Mouse (Mus musculus): Measurements from ENCODE around the gene Nrp1. TPM values are rescaled to one million over a fixed set of nuclear protein-coding genes. Genes with fewer than 3 reads are reported as not detected.

Nrp1 gene
- polyA plus RNA-seq (2015; fragmentation: Nextera tagmentation; extraction: Ambion mirVana): 52.5 and 58.9 TPM in 2 replicates

GRCm38 (mm10) chr8:128358406-128358755, at the start of gene Nrp1:
Gene Nrp1 (plus strand): TSS chr8:128358604.
- H3K4me1 ChIP-seq (replicated peaks): peaks cover 58% of the 10 kb centered on the region
- peak; percentile 28 for ATAC-seq
- 0% methylated on average over 21 of the region's 21 CpGs for WGBS
- H3K36me3 ChIP-seq: no peaks in the 10 kb centered on the region
- H3K9ac ChIP-seq (replicated peaks): peak within 1 kb of the TSS; percentile 88
- H3K9me3 ChIP-seq: no peaks in the 10 kb centered on the region
- peaks cover 21% of the 10 kb centered on the region for H3K27me3 ChIP-seq
- H3K4me2 ChIP-seq (replicated peaks): peak within 1 kb of the TSS; percentile 99
- H3K27ac ChIP-seq: peak within 1 kb of the TSS; percentile 94
- peak within 1 kb of the TSS; percentile 79 for H3K4me3 ChIP-seq (replicated peaks)

GRCm38 (mm10) chr8:128320797-128321196, 37.6 kb upstream of the Nrp1 start:
- H3K4me2 ChIP-seq (replicated peaks): no peak overlapping the region
- H3K4me1 ChIP-seq (replicated peaks): no peaks in the 10 kb centered on the region
- ATAC-seq: no peak
- no peak overlapping the region for H3K27ac ChIP-seq
- H3K9me3 ChIP-seq: no peaks in the 10 kb centered on the region
- no peak overlapping the region for H3K9ac ChIP-seq (replicated peaks)
- H3K36me3 ChIP-seq: no peaks in the 10 kb centered on the region
- H3K4me3 ChIP-seq (replicated peaks): no peak overlapping the region
- WGBS: 83% methylated on average over 2 of the region's 2 CpGs
- no peaks in the 10 kb centered on the region for H3K27me3 ChIP-seq

DNA sequence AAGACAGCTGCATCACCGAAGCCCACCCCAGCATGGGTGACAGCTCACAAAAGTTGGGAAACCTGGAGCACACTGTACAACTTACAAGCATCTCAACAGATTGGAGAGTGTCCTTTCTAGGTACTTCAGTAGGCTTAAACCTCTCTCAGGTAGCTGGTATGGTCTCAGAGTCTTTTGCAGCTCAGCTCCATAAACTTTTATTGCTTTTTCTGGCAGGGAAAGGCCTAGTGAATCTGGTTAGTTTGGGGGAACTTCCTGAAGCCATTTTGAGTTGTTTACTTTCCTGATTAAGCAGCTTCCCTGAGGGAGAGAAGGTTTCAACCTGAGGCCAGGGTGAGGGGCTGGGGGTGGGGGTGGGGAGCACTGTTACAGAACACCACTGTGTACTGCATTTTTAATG, 31.1 kb upstream of the Nrp1 start:
- Histone ChIP-seq H3K36me3 (no peaks in the 10 kb centered on the region), H3K4me2 (replicated peaks) (no peak overlapping the region), H3K4me1 (replicated peaks) (no peaks in the 10 kb centered on the region), H3K27me3 (no peaks in the 10 kb centered on the region), H3K9me3 (no peaks in the 10 kb centered on the region), H3K4me3 (replicated peaks) (no peak overlapping the region), H3K9ac (replicated peaks) (no peak overlapping the region), H3K27ac (no peak overlapping the region)
- ATAC-seq: no peak
- WGBS: 97% methylated on average over 1 of the region's 1 CpGs

- Histone ChIP-seq H3K9ac (replicated peaks) (no peak overlapping the region), H3K4me2 (replicated peaks) (no peak overlapping the region), H3K36me3 (no peaks in the 10 kb centered on the region), H3K27ac (no peak overlapping the region), H3K4me3 (replicated peaks) (no peak overlapping the region), H3K9me3 (no peaks in the 10 kb centered on the region), H3K27me3 (no peaks in the 10 kb centered on the region), H3K4me1 (replicated peaks) (no peaks in the 10 kb centered on the region)
- WGBS: 18% methylated on average over 2 of the region's 2 CpGs
- ATAC-seq: no peak
These were observed 30.5 kb upstream of the Nrp1 start for GRCm38 (mm10) chr8:128327922-128328321.

GRCm38 (mm10) chr8:128329502-128329901, 28.9 kb upstream of the Nrp1 start:
- H3K9me3 ChIP-seq: no peaks in the 10 kb centered on the region
- no peak for ATAC-seq
- 85% methylated on average over 3 of the region's 3 CpGs for WGBS
- H3K9ac ChIP-seq (replicated peaks): no peak overlapping the region
- H3K4me1 ChIP-seq (replicated peaks): no peaks in the 10 kb centered on the region
- H3K4me3 ChIP-seq (replicated peaks): no peak overlapping the region
- H3K27me3 ChIP-seq: no peaks in the 10 kb centered on the region
- H3K36me3 ChIP-seq: no peaks in the 10 kb centered on the region
- no peak overlapping the region for H3K4me2 ChIP-seq (replicated peaks)
- H3K27ac ChIP-seq: no peak overlapping the region

DNA sequence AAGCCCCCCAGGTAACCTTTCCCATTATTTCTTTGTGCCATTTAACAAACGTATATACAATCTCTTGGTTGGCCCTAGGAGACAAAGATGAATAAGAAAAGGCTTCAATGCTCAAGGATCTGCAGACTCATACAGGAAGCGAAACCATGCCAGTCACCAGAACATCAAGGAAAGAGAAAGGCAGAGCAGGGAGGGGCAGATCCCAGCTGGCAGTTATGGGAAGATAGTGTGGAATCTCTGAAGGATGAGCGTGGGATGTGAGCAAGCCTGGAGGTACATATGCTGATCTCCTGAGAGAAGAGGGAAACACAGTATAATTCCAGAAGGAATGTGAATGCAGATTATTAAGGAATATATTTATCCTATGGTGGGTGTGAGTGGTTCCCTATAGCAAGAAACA, 22.4 kb upstream of the Nrp1 start:
- peaks cover 4% of the 10 kb centered on the region; the same call in 1 of the 2 replicates for H3K4me1 ChIP-seq (replicated peaks)
- H3K4me2 ChIP-seq (replicated peaks): no peak overlapping the region
- H3K27ac ChIP-seq: no peak overlapping the region
- no peaks in the 10 kb centered on the region for H3K27me3 ChIP-seq
- no peak overlapping the region for H3K9ac ChIP-seq (replicated peaks)
- 86% methylated on average over 3 of the region's 3 CpGs for WGBS
- no peaks in the 10 kb centered on the region for H3K36me3 ChIP-seq
- no peak for ATAC-seq
- no peaks in the 10 kb centered on the region for H3K9me3 ChIP-seq
- no peak overlapping the region for H3K4me3 ChIP-seq (replicated peaks)

GRCm38 (mm10) chr8:128338951-128339350, 19.5 kb upstream of the Nrp1 start:
- no peak overlapping the region for H3K4me2 ChIP-seq (replicated peaks)
- H3K4me1 ChIP-seq (replicated peaks): peaks cover 4% of the 10 kb centered on the region; the same call in 1 of the 2 replicates
- no peaks in the 10 kb centered on the region for H3K27me3 ChIP-seq
- no peaks in the 10 kb centered on the region for H3K36me3 ChIP-seq
- no peak overlapping the region for H3K27ac ChIP-seq
- no peak overlapping the region for H3K9ac ChIP-seq (replicated peaks)
- no peak for ATAC-seq
- H3K4me3 ChIP-seq (replicated peaks): no peak overlapping the region
- no peaks in the 10 kb centered on the region for H3K9me3 ChIP-seq

DNA sequence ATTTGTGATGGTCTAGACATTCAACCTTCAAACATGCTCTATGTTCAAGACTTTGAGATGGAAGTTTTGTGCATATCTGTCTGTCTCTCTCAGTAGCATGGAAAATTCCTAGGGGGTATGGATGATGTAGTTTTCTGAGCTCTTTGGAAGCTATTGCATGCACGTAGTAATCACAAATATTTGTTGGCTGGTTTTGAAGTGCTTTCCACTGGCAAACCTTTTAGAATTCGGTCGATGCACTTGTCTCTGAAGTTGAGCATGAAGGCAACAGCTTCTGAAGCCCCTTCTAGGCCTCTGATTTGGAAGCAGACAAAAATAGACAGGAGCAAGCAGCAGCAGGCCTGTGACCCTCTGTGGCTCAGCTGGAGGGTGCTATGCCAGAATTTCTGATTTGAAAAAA, 18.9 kb upstream of the Nrp1 start:
- 90% methylated on average over 3 of the region's 3 CpGs for WGBS
- Histone ChIP-seq H3K27me3 (no peaks in the 10 kb centered on the region), H3K4me1 (replicated peaks) (peaks cover 4% of the 10 kb centered on the region; the same call in 1 of the 2 replicates), H3K4me3 (replicated peaks) (no peak overlapping the region), H3K9me3 (no peaks in the 10 kb centered on the region), H3K36me3 (no peaks in the 10 kb centered on the region), H3K27ac (no peak overlapping the region), H3K4me2 (replicated peaks) (no peak overlapping the region), H3K9ac (replicated peaks) (no peak overlapping the region)
- ATAC-seq: no peak

GRCm38 (mm10) chr8:128350405-128350804, 8.0 kb upstream of the Nrp1 start:
- Histone ChIP-seq H3K9me3 (no peaks in the 10 kb centered on the region), H3K9ac (replicated peaks) (no peak overlapping the region), H3K27ac (no peak overlapping the region), H3K4me3 (replicated peaks) (no peak overlapping the region), H3K4me2 (replicated peaks) (no peak overlapping the region), H3K27me3 (0 out of 2 replicates have a peak, but pooled peaks cover 7% of the 10 kb centered on the region), H3K4me1 (replicated peaks) (0 out of 2 replicates have a peak, but pooled peaks cover 4% of the 10 kb centered on the region), H3K36me3 (no peaks in the 10 kb centered on the region)
- no peak for ATAC-seq

- Histone ChIP-seq H3K27me3 (peaks cover 15% of the 10 kb centered on the region), H3K4me1 (replicated peaks) (0 out of 2 replicates have a peak, but pooled peaks cover 6% of the 10 kb centered on the region), H3K4me2 (replicated peaks) (no peak overlapping the region), H3K9ac (replicated peaks) (no peak overlapping the region), H3K4me3 (replicated peaks) (no peak overlapping the region), H3K9me3 (no peaks in the 10 kb centered on the region), H3K27ac (no peak overlapping the region), H3K36me3 (no peaks in the 10 kb centered on the region)
- no peak for ATAC-seq
These were observed 7.2 kb upstream of the Nrp1 start for GRCm38 (mm10) chr8:128351211-128351610.

- Histone ChIP-seq H3K36me3 (no peaks in the 10 kb centered on the region), H3K4me1 (replicated peaks) (peaks cover 19% of the 10 kb centered on the region), H3K9me3 (no peaks in the 10 kb centered on the region), H3K4me3 (replicated peaks) (no peak overlapping the region), H3K4me2 (replicated peaks) (no peak overlapping the region), H3K27me3 (peaks cover 18% of the 10 kb centered on the region), H3K27ac (no peak overlapping the region), H3K9ac (replicated peaks) (no peak overlapping the region)
- WGBS: 89% methylated on average over 2 of the region's 2 CpGs
- ATAC-seq: no peak
These were observed 5.6 kb upstream of the Nrp1 start for GRCm38 (mm10) chr8:128352821-128353220.

DNA sequence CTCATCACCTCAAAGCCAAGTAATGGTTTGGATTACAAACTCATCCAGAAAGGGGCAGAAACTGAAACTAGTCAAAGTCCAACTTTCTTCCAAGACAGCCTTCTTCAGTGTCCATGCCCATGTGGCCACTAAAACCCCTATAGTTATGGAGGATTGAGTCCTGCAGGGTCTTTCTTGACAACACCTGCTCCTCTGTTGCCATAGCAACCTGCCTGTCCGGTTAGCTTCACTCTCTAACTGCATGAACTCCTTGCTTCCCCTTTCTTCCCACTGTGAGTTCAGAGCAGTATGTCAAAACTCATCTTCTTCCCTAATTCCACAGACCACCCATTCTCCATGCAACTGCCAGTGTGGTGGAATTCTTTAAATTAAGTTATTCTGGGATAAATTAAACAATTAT, 4.4 kb upstream of the Nrp1 start:
- H3K27me3 ChIP-seq: peaks cover 18% of the 10 kb centered on the region
- H3K4me3 ChIP-seq (replicated peaks): no peak overlapping the region
- H3K4me2 ChIP-seq (replicated peaks): no peak overlapping the region
- no peaks in the 10 kb centered on the region for H3K36me3 ChIP-seq
- peaks cover 28% of the 10 kb centered on the region for H3K4me1 ChIP-seq (replicated peaks)
- H3K9me3 ChIP-seq: no peaks in the 10 kb centered on the region
- no peak overlapping the region for H3K27ac ChIP-seq
- H3K9ac ChIP-seq (replicated peaks): no peak overlapping the region
- 5% methylated on average over 1 of the region's 1 CpGs for WGBS
- no peak for ATAC-seq

DNA sequence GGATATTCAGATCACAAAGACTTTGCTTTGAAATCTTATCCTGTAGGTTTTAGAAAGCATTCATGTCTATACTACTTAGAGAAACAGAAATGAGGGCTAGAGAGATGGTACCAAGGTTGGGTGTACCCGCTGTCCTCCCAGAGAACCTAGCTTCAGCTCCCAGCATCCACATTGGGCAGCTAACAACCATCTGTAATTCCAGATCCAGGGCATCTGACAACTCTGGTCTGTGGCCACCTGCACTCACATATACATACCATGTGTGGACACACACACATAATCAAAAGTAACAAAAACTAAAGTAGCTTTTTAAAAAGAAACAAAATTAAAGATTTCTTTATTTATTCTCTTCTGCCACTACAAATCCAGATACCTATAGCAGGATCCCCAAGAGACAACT, 3.3 kb upstream of the Nrp1 start:
- Histone ChIP-seq H3K4me3 (replicated peaks) (no peak overlapping the region), H3K36me3 (no peaks in the 10 kb centered on the region), H3K4me1 (replicated peaks) (peaks cover 31% of the 10 kb centered on the region), H3K9me3 (no peaks in the 10 kb centered on the region), H3K27ac (no peak overlapping the region), H3K4me2 (replicated peaks) (no peak overlapping the region), H3K9ac (replicated peaks) (no peak overlapping the region), H3K27me3 (peaks cover 18% of the 10 kb centered on the region)
- WGBS: 100% methylated on average over 1 of the region's 1 CpGs
- ATAC-seq: no peak

All from midbrain, embryonic 13.5 days (tissue).